10 mouse cellular contexts compared by ENCODE assay signal in the genomic region with DNA sequence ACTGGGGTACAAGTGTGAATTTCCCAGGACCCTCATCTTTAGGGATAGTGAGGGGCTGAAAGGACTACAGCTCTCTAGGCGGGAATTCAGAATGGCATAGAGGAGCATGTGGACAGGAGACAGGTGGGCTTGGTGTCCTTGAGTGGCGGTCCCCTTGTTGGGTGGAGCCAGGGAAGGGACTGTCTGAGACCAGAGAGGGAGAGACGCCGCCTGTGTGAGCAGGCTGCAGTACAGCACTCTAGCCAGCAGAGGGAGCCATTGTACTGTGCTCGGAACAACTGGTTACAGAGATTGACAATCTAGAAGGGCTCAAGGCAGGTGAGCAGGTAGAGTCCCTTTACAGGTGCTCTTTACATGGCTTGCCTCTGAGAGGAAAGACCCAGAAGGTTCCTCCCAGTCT. TPM values are rescaled to one million over a fixed set of nuclear protein-coding genes. Genes with fewer than 3 reads are reported as not detected.
A peak's percentile ranks its signal among the peaks of the same experiment; 100 is the strongest.
DNase-seq lines count a peak whose midpoint lies in the region; ATAC-seq and TF ChIP-seq lines count a peak whose summit lies in the region.
"Had no signal": no experiment of that assay in that cellular context is flagged by ENCODE, and none has a peak within 500 bp of the region (broad histone marks: within the 10 kb centered on the region; RNA-seq: fewer than 3 reads in every experiment).

No protein-coding gene starts in this region.

- no peaks in the 10 kb centered on the region for H3K27me3 ChIP-seq in thymus, adult 2 months (ENCODE audit: control insufficient read depth, insufficient read depth, low read length)
- H3K27me3 ChIP-seq: embryonic facial prominence, embryonic 12.5 days had no signal

- peak; percentile 62 for ATAC-seq in neutrophil, adult 5-6 weeks (ENCODE audit: extremely low read depth, insufficient number of reproducible peaks, low FRiP score, poor library complexity, severe bottlenecking)

- H3K4me1 ChIP-seq in thymus, adult 2 months (replicated peaks; ENCODE audit: control insufficient read depth, insufficient read depth, low read length), result 0 out of 2 replicates have a peak, but pooled peaks cover 5% of the 10 kb centered on the region

- TF ChIP-seq CTCF in thymus, adult 2 months (IDR thresholded peaks at IDR 0.05; ENCODE audit: borderline replicate concordance, control insufficient read depth, extremely low read depth, insufficient read depth, low read length, poor library complexity), result peak; percentile 85

- H3K27ac ChIP-seq in thymus, adult 2 months (ENCODE audit: control insufficient read depth, insufficient read depth, low read length), result no peak overlapping the region
- H3K27ac ChIP-seq: embryonic facial prominence, embryonic 12.5 days had no signal

- DNase-seq in 416B (ENCODE audit: low read depth) (peak; percentile 45), ZHBTc4 (ENCODE audit: low read depth, low spot score) (peak; percentile 70)
- DNase-seq in embryo, embryonic 10.5 days (ENCODE audit: low spot score), result peak; percentile 80
- DNase-seq in gastrocnemius, postnatal 4 days (ENCODE audit: low spot score in 2 of 2), result peak; percentile 40 to 55
- peak; percentile 51 to 82 for DNase-seq in kidney, postnatal 36 days
- DNase-seq in lung, adult 18-20 months, result peak; percentile 52 to 63
- DNase-seq in thymus, adult 2 months, result peak; percentile 78

- TF ChIP-seq POLR2A in thymus, adult 2 months (IDR thresholded peaks at IDR 0.05; ENCODE audit: control insufficient read depth, extremely low read depth, insufficient read depth, low read length, poor library complexity), result no peak

- H3K4me3 ChIP-seq in thymus, adult 2 months (ENCODE audit: control insufficient read depth, insufficient read depth, low read length), result no peak overlapping the region
- H3K4me3 ChIP-seq: embryonic facial prominence, embryonic 12.5 days had no signal

- no peaks in the 10 kb centered on the region for H3K36me3 ChIP-seq in thymus, adult 2 months (ENCODE audit: control insufficient read depth, insufficient read depth, low read length)
- H3K36me3 ChIP-seq: embryonic facial prominence, embryonic 12.5 days had no signal

- WGBS in thymus, adult 2 months, result 14% methylated on average over 5 of the region's 5 CpGs

RNA-seq across cellular contexts. Expression of a gene that starts 8.3 kb away (rescaled TPM):
- total RNA-seq in gastrocnemius, postnatal 4 days (2021), result 1 to 10 TPM in 1 of 2 experiments, under 1 TPM in 1; 0.64 to 1.1 TPM
- 10.4 and 16.6 TPM in 2 replicates for total RNA-seq in neutrophil, adult 5-6 weeks (2017)
- polyA plus RNA-seq in thymus, adult 2 months (2012; rRNA removed), result 1.1 and 2.3 TPM in 2 replicates
- polyA plus RNA-seq: stomach, embryonic 16.5 days had no signal
